Mouse (Mus musculus): ENCODE measurements around the gene Epha6. TPM values are rescaled to one million over a fixed set of nuclear protein-coding genes. Genes with fewer than 3 reads are reported as not detected.

Epha6 gene
- total RNA-seq (2023): not detected

GRCm38 (mm10) chr16:60605061-60605831 is at the start of gene Epha6:
Epha6 (minus strand) TSS chr16:60605531.

GRCm38 (mm10) chr16:59639102-59639691 is 966.1 kb downstream of the Epha6 start, which contains the start of gene Arl6:
Arl6 (minus strand) TSS chr16:59639391.

Data from neutrophil, adult 59 days (primary cell).